Mouse (Mus musculus) midbrain, embryonic 11.5 days (tissue): ENCODE results near the gene Gsdma3. TPM values are rescaled to one million over a fixed set of nuclear protein-coding genes. Genes with fewer than 3 reads are reported as not detected.

Experiments used
- ATAC-seq: fragments of 200-750 bp; cut with Nextera tagmentation; 2 replicates; pipeline ENCODE4 v1.8.0; 2017; ENCODE audit warnings: moderate TSS enrichment, moderate library complexity; ENCODE audit not compliant: low FRiP score
- DNase-seq: peaks from one replicate; pipeline ENCODE4 v3.0.0; 2015; ENCODE audit warnings: low spot score; ENCODE audit errors: missing footprints
- H3K27ac ChIP-seq: fragments of 300-500 bp; sonication (generic); 2 replicates; pipeline ENCODE4 v1.5.1; 2014; ENCODE audit warnings: low read depth, low read length
- H3K27me3 ChIP-seq: fragments of 300-500 bp; sonication (generic); 2 replicates; pipeline ENCODE4 v1.6.1; 2014; ENCODE audit warnings: mild to moderate bottlenecking, low read length, moderate library complexity, mixed read lengths; ENCODE audit not compliant: control insufficient read depth, insufficient read depth
- H3K36me3 ChIP-seq: fragments of 300-500 bp; sonication (generic); 2 replicates; pipeline ENCODE4 v1.6.1; 2014; ENCODE audit warnings: mild to moderate bottlenecking, low read length, moderate library complexity, mixed read lengths; ENCODE audit not compliant: control insufficient read depth, insufficient read depth
- H3K4me1 ChIP-seq: fragments of 300-500 bp; sonication (generic); 2 replicates; pipeline ENCODE4 v1.6.1; 2014; ENCODE audit warnings: low read length; ENCODE audit not compliant: control insufficient read depth, insufficient read depth
- H3K4me2 ChIP-seq: fragments of 300-500 bp; sonication (generic); 2 replicates; pipeline ENCODE4 v1.6.1; 2014; ENCODE audit warnings: mild to moderate bottlenecking, moderate library complexity
- H3K4me3 ChIP-seq: fragments of 300-500 bp; sonication (generic); 2 replicates; pipeline ENCODE4 v1.5.1; 2014; ENCODE audit warnings: low read depth, low read length
- H3K9ac ChIP-seq: fragments of 300-500 bp; sonication (generic); 2 replicates; pipeline ENCODE4 v1.6.1; 2014; ENCODE audit warnings: low read length
- H3K9me3 ChIP-seq: fragments of 300-500 bp; sonication (generic); 2 replicates; pipeline ENCODE4 v1.6.1; 2016; ENCODE audit warnings: low read length; ENCODE audit not compliant: control insufficient read depth
- WGBS: fragments of 180-500 bp; shearing (Covaris S2); extraction: QIAGEN DNeasy Blood & Tissue Kit; methylation state at CpG from one replicate; pipeline ENCODE4 v1.1.7; 2014; 5-methylcytosine and 5-hydroxymethylcytosine counted together
- polyA plus RNA-seq: library from polyadenylated mRNA; unstranded; fragments of >200 nt; fragmentation: Nextera tagmentation; extraction: Ambion mirVana; gene quantifications from 2 replicates; pipeline ENCODE4 v1.2.1, GENCODE M21; 2014

The Gsdma3 gene
- polyA plus RNA-seq, 1 experiment from 2014 or later: not detected

DNA sequence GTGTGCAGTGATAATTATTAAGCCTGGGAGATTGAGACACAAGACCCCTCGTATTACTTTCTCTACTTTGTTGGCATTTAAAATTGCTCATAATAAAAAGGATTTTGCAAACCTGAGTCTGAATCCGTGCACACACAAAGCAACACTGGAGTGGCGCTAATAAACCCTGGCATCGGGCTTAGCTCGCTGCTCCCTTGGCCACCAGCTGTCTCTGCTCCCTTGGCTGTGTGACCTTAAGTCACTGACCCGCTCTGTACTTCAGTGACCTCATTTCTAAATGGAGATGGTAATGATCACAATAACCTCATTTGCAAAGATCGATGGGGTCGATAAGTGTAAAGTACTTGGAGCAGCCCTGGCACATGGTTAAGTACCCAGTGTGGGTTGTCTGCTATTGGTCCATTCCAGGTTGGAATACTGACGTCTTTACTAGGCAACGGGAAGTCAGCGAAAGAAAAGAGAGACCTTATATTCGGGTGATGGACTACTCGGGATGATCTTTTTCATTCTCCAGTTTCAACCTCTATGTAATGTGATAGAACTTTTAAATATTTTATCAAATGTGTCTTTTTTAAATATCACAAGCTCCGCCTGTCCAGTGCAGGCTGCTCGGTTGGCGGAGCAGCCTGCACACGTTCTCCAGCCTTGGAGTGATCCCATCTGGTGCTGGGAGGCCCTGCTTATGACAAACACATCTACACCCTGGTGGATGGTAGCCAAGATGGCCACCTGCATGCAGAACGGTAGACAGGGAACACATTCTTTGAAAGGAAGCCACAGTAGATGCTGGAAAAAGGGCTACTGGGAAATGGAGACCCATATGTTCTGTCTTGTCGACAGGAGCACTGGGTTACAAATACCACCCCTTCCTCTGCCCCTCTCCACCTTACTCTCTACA, 35.4 kb upstream of the Gsdma3 start:
- no peak overlapping the region for H3K27ac ChIP-seq
- no peaks in the 10 kb centered on the region for H3K36me3 ChIP-seq
- H3K27me3 ChIP-seq: no peaks in the 10 kb centered on the region
- DNase-seq: no peak
- H3K4me2 ChIP-seq: no peak overlapping the region
- no peak overlapping the region for H3K4me3 ChIP-seq
- no peak for ATAC-seq
- no peak overlapping the region for H3K9ac ChIP-seq
- no peaks in the 10 kb centered on the region for H3K9me3 ChIP-seq
- 75% methylated on average over 19 of the region's 19 CpGs for WGBS
- H3K4me1 ChIP-seq: peaks cover 18% of the 10 kb centered on the region

DNA sequence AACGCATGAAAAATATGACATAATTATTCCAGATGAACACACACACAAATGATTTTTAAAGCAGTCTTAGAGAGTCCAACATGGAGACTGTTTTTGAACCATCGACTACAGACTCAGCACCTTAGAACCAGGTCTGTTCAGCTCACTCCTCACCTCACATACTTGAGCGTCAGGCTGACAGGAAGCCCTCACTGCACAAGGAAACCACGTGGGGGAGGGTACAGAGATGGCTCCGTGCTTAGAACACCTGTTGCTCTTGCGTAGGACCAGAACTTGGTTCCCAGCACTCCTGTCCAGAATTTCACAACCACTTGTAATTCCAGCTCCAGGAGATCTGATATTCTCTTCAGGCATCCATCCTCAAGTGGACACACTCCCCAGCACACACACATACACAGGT, 31.1 kb upstream of the Gsdma3 start:
- no peak overlapping the region for H3K27ac ChIP-seq
- H3K9ac ChIP-seq: no peak overlapping the region
- H3K4me1 ChIP-seq: no peaks in the 10 kb centered on the region
- 82% methylated on average over 6 of the region's 6 CpGs for WGBS
- no peaks in the 10 kb centered on the region for H3K36me3 ChIP-seq
- H3K9me3 ChIP-seq: no peaks in the 10 kb centered on the region
- no peak overlapping the region for H3K4me2 ChIP-seq
- H3K4me3 ChIP-seq: no peak overlapping the region
- no peak for ATAC-seq
- H3K27me3 ChIP-seq: no peaks in the 10 kb centered on the region
- DNase-seq: no peak

DNA sequence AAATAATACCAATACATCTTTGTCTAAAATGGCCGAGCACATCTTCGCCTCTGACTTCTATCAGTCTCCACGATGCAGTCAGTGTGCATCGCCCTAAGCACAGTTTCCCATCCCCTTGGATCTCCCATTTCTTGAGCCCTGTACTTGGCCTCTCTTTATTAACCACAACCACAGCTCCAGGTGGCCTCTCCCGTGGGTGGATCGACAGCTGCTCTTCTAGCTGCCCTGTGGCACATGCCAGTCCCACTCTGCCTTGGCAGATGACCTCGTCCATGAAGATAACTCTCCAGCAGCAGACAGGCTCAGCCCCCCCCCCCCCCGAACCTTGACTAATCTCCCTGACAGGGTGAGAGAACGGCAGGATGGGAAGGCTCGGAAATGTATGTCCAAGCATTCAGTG, 30.7 kb upstream of the Gsdma3 start:
- no peaks in the 10 kb centered on the region for H3K27me3 ChIP-seq
- DNase-seq (no peak), ATAC-seq (no peak)
- H3K4me2 ChIP-seq: no peak overlapping the region
- no peak overlapping the region for H3K9ac ChIP-seq
- no peak overlapping the region for H3K4me3 ChIP-seq
- H3K4me1 ChIP-seq: no peaks in the 10 kb centered on the region
- H3K27ac ChIP-seq: no peak overlapping the region
- no peaks in the 10 kb centered on the region for H3K9me3 ChIP-seq
- 81% methylated on average over 10 of the region's 10 CpGs for WGBS
- H3K36me3 ChIP-seq: no peaks in the 10 kb centered on the region

DNA sequence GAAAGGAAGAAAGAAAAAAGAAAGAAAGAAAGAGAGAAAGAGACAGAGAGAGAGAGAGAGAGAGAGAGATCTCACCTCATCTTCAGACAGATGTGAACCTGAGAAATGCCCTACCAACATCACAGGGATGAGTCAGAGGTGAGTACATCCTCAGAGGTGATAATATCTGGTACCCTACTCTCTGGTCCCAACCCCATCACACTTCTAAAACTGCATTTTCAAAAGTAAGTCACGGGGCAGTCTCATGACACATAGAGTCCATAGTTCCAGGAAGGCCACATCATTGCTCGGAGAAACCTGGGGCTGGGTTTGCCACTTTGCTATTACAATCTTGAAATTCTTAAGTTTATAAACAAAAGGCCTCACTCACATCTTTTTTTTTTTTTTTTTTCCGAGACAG, 30.2 kb upstream of the Gsdma3 start:
- ATAC-seq: no peak

DNA sequence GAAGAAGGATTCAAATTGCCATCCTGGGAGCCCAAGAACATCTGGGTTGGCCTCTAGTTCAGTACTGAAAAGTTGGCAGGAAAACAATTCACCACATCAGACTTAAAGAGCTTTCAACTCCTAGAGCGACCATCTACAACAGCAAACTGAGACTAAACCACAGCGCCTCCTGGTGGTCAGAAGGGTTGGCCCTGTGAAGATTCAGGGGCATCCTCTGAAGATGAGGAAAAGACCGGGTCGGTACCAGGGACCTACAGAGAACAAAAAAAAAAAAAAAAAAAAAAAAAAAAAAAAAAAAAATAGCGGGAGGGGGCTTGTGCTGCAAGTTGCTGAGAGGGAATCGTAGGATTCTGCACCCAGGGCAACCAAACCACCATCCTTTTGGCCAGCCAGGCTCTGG, 28.8 kb upstream of the Gsdma3 start:
- no peak overlapping the region for H3K4me3 ChIP-seq
- DNase-seq (peak; percentile 94), ATAC-seq (no peak)
- H3K27ac ChIP-seq: no peak overlapping the region
- H3K36me3 ChIP-seq: no peaks in the 10 kb centered on the region
- peaks cover 2% of the 10 kb centered on the region; the same call in 1 of the 2 replicates for H3K4me1 ChIP-seq
- no peaks in the 10 kb centered on the region for H3K9me3 ChIP-seq
- H3K9ac ChIP-seq: no peak overlapping the region
- no peak overlapping the region for H3K4me2 ChIP-seq
- H3K27me3 ChIP-seq: peaks cover 2% of the 10 kb centered on the region; the same call in 1 of the 2 replicates
- 36% methylated on average over 6 of the region's 6 CpGs for WGBS

More for the DNA sequence above, 30.2 kb upstream of the Gsdma3 start:
- Histone ChIP-seq H3K4me2 (no peak overlapping the region), H3K9ac (no peak overlapping the region), H3K4me3 (no peak overlapping the region), H3K4me1 (no peaks in the 10 kb centered on the region), H3K9me3 (no peaks in the 10 kb centered on the region), H3K27ac (no peak overlapping the region), H3K27me3 (peaks cover 2% of the 10 kb centered on the region; the same call in 1 of the 2 replicates), H3K36me3 (no peaks in the 10 kb centered on the region)
- WGBS: 75% methylated on average over 3 of the region's 3 CpGs
- no peak for DNase-seq

DNA sequence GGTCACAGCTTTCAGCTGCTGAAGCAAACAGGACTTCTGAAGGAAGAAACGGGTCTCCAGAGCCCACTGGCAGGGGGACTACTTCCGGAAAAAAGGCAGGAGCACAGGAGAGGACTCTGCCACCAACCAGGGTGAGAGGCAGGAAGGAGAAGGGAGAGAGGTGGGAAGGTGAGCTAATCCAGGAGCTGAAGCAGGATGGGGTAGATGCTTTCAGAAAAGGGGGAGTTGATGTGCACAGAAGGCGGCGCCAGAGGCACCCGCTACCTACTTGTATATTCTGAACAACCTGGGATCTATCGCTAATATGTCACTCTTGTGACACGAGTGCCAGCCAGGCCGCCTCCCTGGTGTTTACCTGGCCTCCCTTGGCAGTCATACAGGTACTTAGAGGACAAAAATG, 28.2 kb upstream of the Gsdma3 start, which contains the start of gene Lrrc3c:
TSS of gene Lrrc3c (plus strand) at position 301 of the 400 bp plus-strand sequence.
- no peak within 1 kb of the TSS for H3K4me2 ChIP-seq
- no peaks in the 10 kb centered on the region for H3K36me3 ChIP-seq
- WGBS: 88% methylated on average over 8 of the region's 8 CpGs
- DNase-seq (no peak), ATAC-seq (no peak)
- H3K9me3 ChIP-seq: no peaks in the 10 kb centered on the region
- no peak within 1 kb of the TSS for H3K27ac ChIP-seq
- H3K27me3 ChIP-seq: peaks cover 2% of the 10 kb centered on the region; the same call in 1 of the 2 replicates
- H3K9ac ChIP-seq: no peak within 1 kb of the TSS
- peaks cover 5% of the 10 kb centered on the region for H3K4me1 ChIP-seq
- no peak within 1 kb of the TSS for H3K4me3 ChIP-seq

DNA sequence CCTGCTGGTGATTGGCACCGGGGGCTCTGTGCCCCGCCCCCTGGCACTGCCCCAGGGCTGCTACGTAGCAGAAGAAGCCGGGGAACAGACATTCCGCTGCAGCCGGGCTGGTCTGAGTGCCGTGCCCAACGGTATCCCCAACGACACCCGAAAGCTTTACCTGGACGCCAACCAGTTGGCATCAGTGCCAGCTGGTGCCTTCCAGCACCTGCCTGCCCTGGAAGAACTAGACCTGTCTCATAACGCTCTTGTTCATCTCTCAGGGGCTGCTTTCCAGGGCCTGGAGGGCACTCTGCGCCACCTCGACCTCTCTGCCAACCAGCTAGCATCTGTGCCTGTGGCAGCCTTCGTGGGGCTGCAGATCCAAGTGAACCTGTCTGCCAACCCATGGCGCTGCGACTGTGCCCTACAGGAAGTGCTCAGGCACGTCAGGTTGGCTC, 27.3 kb upstream of the Gsdma3 start:
- peaks cover 2% of the 10 kb centered on the region; the same call in 1 of the 2 replicates for H3K27me3 ChIP-seq
- DNase-seq (no peak), ATAC-seq (no peak)
- 64% methylated on average over 18 of the region's 18 CpGs for WGBS
- no peak overlapping the region for H3K9ac ChIP-seq
- H3K4me3 ChIP-seq: no peak overlapping the region
- H3K27ac ChIP-seq: no peak overlapping the region
- no peaks in the 10 kb centered on the region for H3K36me3 ChIP-seq
- H3K9me3 ChIP-seq: no peaks in the 10 kb centered on the region
- no peak overlapping the region for H3K4me2 ChIP-seq
- peaks cover 5% of the 10 kb centered on the region for H3K4me1 ChIP-seq

DNA sequence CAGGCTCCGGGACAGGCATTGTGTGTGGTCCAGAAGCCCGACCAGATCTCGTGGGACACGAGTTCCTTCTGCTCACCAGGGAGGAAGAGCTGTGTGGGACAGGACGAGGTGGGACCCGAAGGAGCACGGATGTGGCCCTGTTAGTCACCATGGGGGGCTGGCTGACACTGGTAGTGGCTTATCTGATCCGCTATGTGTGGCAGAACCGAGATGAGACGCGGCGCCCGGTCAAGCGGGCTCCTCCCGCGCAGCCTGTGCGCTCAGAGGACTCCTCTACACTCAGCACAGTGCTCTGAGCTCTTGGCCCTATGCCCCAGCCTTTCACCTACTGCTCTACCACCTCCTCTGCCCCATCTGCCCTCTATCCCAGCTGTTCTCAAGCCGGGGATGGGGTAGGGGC, 26.9 kb upstream of the Gsdma3 start:
- DNase-seq: no peak
- no peak for ATAC-seq
- H3K9ac ChIP-seq: no peak overlapping the region

DNA sequence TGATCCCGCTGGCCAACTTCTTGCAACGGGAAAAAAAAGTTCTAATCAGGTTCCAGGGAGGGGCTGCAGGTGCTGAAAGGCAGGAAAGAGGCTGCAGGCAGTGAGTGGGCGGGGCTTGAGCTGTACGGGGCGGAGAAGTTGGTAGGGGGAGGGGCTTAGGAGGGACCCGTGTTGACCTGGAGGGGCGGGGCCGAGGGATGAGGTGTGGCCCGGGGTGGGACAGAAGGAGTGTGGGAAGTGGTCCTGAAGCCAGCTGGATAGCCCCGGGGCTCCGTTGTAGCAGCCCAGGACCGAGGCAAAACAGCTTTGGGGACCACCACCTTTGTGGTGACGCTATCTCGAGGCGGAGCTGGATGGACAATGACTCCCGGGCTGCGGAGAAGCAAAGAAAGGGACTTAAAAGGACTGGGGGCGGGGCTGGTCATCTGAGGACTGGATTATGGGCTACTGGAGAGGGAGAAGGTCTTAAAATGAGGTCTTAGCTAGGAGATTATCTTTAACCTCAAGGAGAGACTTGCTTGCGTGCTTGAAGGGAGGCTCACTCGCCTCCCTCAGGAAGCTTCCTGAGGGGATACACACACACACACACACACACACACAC, 24.0 kb upstream of the Gsdma3 start:
- WGBS: under 1% methylated on average over 20 of the region's 20 CpGs
- H3K27ac ChIP-seq: no peak overlapping the region
- H3K27me3 ChIP-seq: peaks cover 2% of the 10 kb centered on the region; the same call in 1 of the 2 replicates
- ATAC-seq (peak; percentile 83), DNase-seq (peak; percentile 94)
- peak overlapping the region; percentile 47 for H3K9ac ChIP-seq
- H3K4me2 ChIP-seq: peak overlapping the region; percentile 54
- H3K36me3 ChIP-seq: no peaks in the 10 kb centered on the region
- H3K4me1 ChIP-seq: peaks cover 5% of the 10 kb centered on the region
- H3K4me3 ChIP-seq: peak overlapping the region; percentile 28
- H3K9me3 ChIP-seq: no peaks in the 10 kb centered on the region

More for the DNA sequence above, 26.9 kb upstream of the Gsdma3 start:
- Histone ChIP-seq H3K27ac (no peak overlapping the region), H3K27me3 (peaks cover 2% of the 10 kb centered on the region; the same call in 1 of the 2 replicates), H3K4me1 (peaks cover 5% of the 10 kb centered on the region), H3K4me3 (no peak overlapping the region), H3K4me2 (no peak overlapping the region), H3K36me3 (no peaks in the 10 kb centered on the region), H3K9me3 (no peaks in the 10 kb centered on the region)
- WGBS: 46% methylated on average over 18 of the region's 18 CpGs
